Mouse (Mus musculus) macrophage (primary cell): ENCODE results near the gene Sart3. TPM values are rescaled to one million over a fixed set of nuclear protein-coding genes. Genes with fewer than 3 reads are reported as not detected.
"Not testable (repeated sequence)": the region's sequence is repeated elsewhere in the genome, so short reads cannot be mapped to it uniquely, and the experiment has no call there.

Experiments
- H3K27ac ChIP-seq: fragments of 350-480 bp; formaldehyde crosslinking; 2 replicates; pipeline ENCODE4 v1.9.0; 2021
- H3K36me3 ChIP-seq: fragments of 350-480 bp; formaldehyde crosslinking; 2 replicates; pipeline ENCODE4 v1.9.0; 2021; ENCODE audit errors: inconsistent target
- H3K4me3 ChIP-seq: fragments of 350-480 bp; formaldehyde crosslinking; 2 replicates; pipeline ENCODE4 v1.9.0; 2021; ENCODE audit errors: inconsistent target
- H3K79me2 ChIP-seq: fragments of 350-480 bp; formaldehyde crosslinking; 2 replicates; pipeline ENCODE4 v1.9.0; 2021; ENCODE audit errors: inconsistent target
- WGBS: methylation state at CpG from one replicate; pipeline ENCODE4 v1.1.7; 2026; ENCODE audit warnings: inconsistent platforms; ENCODE audit not compliant: missing documents; 5-methylcytosine and 5-hydroxymethylcytosine counted together
- polyA plus RNA-seq: library from polyadenylated mRNA; stranded (reverse); fragments of 250-400 nt; gene quantifications from 3 replicates; pipeline ENCODE4 v1.2.4, GENCODE M21; 2018; ENCODE audit warnings: inconsistent platforms

Gene Sart3
- polyA plus RNA-seq, 1 experiment from 2014 or later: 19.3 TPM

DNA sequence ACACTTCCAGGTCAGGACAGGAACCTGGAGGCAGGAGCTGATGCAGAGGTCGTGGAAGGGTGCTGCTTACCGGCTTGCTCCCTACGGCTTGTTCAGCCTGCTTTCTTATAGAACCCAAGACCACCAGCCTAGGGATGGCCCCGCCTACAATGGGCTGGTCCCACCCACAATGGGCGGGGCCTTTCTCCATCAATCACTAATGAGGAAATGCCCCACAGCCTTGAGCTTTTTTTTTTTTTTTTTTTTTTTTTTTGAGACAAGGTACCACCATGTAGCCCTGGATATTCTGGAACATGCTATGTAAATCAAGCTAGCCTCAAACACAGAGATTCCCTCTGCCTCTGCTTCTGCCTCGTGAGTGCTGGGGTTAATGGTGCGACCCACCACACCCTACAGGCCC lies 9.6 kb upstream of the Sart3 start:
- Histone ChIP-seq H3K4me3 (no peak overlapping the region), H3K36me3 (no peaks in the 10 kb centered on the region), H3K27ac (no peak overlapping the region), H3K79me2 (no peaks in the 10 kb centered on the region)
- 81% methylated on average over 7 of the region's 7 CpGs for WGBS

DNA sequence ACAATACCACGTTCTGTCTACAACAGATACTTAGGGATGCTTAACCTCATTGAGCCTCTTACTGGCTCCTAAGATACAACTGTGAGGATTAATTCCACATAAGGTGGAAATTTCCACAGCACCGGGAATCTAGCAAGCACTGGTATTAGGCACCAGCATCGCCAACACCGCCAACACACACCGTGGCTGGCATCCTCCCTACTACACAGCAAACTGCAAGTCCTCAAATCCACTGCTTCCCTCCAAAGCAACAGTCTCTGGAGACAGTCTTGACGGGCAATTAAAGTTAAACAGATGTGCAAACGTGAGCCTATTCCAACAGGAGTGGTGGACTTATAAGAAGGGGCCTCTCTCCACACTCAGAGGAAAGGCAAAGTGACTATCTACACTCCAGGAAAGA lies 8.9 kb upstream of the Sart3 start:
- WGBS: 93% methylated on average over 7 of the region's 7 CpGs
- H3K79me2 ChIP-seq: no peaks in the 10 kb centered on the region
- no peak overlapping the region for H3K4me3 ChIP-seq
- H3K36me3 ChIP-seq: no peaks in the 10 kb centered on the region
- H3K27ac ChIP-seq: no peak overlapping the region

GRCm38 (mm10) chr5:113780763-113781162 lies 8.5 kb upstream of the Sart3 start:
- Histone ChIP-seq H3K36me3 (peaks cover 2% of the 10 kb centered on the region; the same call in 1 of the 2 replicates), H3K4me3 (no peak overlapping the region), H3K27ac (no peak overlapping the region), H3K79me2 (no peaks in the 10 kb centered on the region)
- WGBS: 95% methylated on average over 5 of the region's 5 CpGs

- H3K36me3 ChIP-seq: peaks cover 7% of the 10 kb centered on the region; the same call in 1 of the 2 replicates
- 93% methylated on average over 3 of the region's 3 CpGs for WGBS
- H3K79me2 ChIP-seq: no peaks in the 10 kb centered on the region
- H3K4me3 ChIP-seq: no peak overlapping the region
- H3K27ac ChIP-seq: no peak overlapping the region
Observed at GRCm38 (mm10) chr5:113780082-113780752, 7.9 kb upstream of the Sart3 start.

DNA sequence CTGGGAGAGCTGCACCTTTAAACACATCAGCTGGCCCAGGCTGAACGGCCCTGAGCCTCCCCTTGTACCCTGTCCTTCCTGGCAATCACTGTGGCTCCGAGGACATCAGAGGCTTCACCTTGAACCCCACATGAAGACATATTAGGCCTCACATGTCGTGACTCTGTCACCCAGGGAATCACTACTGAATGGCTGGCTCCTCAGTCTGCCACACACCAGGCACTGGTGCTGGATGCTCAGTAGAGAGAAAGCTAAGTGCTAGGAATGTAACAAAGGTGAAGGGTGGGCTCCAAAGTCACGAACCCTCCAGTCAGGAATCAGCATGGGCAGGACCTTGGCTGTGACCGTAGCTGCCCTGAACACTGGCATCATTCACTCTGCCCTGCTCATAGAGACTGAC lies 7.3 kb upstream of the Sart3 start:
- peaks cover 14% of the 10 kb centered on the region; the same call in 1 of the 2 replicates for H3K36me3 ChIP-seq
- no peak overlapping the region for H3K27ac ChIP-seq
- no peaks in the 10 kb centered on the region; the same call in 1 of the 2 replicates for H3K79me2 ChIP-seq
- no peak overlapping the region for H3K4me3 ChIP-seq
- 93% methylated on average over 5 of the region's 5 CpGs for WGBS

DNA sequence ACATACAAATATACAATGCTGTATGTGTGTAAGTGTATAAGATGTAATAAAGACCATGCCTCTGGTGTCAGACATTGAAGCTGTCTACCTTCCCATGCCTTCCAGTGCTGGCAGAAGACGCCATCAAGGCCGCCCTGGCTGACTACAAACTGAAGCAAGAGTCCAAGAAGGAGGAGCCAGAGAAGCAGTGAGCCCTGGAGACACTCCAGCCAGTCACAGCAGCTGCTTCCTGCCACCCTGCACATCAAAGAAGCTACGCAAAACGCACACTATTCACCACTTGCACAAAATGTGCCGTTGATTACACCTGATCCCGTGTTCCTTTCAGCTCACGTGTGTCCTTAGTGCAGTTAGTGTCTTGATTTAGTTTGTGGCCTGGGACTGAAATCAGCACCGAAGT lies 5.4 kb upstream of the Sart3 start:
- H3K36me3 ChIP-seq: peaks cover 15% of the 10 kb centered on the region; the same call in 1 of the 2 replicates
- not testable (repeated sequence) for H3K4me3 ChIP-seq, H3K27ac ChIP-seq, H3K79me2 ChIP-seq
- WGBS: 81% methylated on average over 7 of the region's 8 CpGs

- Histone ChIP-seq H3K27ac (peak overlapping the region; percentile 90), H3K36me3 (peaks cover 15% of the 10 kb centered on the region; the same call in 1 of the 2 replicates), H3K4me3 (no peak overlapping the region), H3K79me2 (peaks cover 5% of the 10 kb centered on the region)
- WGBS: 2% methylated on average over 8 of the region's 8 CpGs
Observed at GRCm38 (mm10) chr5:113776896-113777226, 4.6 kb upstream of the Sart3 start.

- peak overlapping the region; percentile 90 for H3K27ac ChIP-seq
- H3K79me2 ChIP-seq: peaks cover 5% of the 10 kb centered on the region
- WGBS: 4% methylated on average over 15 of the region's 15 CpGs
- H3K4me3 ChIP-seq: no peak overlapping the region
- peaks cover 15% of the 10 kb centered on the region; the same call in 1 of the 2 replicates for H3K36me3 ChIP-seq
Observed at GRCm38 (mm10) chr5:113776128-113776895, 4.0 kb upstream of the Sart3 start.

- H3K27ac ChIP-seq: peak overlapping the region; percentile 90
- H3K79me2 ChIP-seq: peaks cover 11% of the 10 kb centered on the region
- WGBS: 78% methylated on average over 10 of the region's 10 CpGs
- peaks cover 15% of the 10 kb centered on the region; the same call in 1 of the 2 replicates for H3K36me3 ChIP-seq
- no peak overlapping the region for H3K4me3 ChIP-seq
Observed at GRCm38 (mm10) chr5:113775585-113775984, 3.3 kb upstream of the Sart3 start.

DNA sequence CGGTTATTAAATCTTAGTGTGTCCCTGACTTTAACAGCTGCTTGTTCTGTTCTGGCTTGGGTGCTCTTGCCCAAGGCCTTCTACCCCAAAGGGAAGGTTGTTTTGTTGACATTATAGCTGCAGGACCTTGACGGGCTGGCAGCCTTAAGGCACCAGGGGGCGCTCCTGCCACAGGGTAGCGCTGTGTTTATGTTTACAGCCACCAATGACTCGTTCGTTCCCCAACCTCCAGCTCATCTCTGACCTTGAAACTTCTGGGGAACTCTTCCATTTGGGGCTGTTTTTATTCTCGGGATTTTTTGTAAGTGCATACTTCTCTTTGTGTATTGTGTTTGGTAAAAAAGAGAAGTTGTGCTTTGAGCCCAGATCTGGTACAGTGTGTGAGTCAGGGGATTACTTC lies 1.4 kb upstream of the Sart3 start:
- Histone ChIP-seq H3K4me3 (peak overlapping the region; percentile 75), H3K79me2 (peaks cover 31% of the 10 kb centered on the region), H3K27ac (peak overlapping the region; percentile 38), H3K36me3 (peaks cover 15% of the 10 kb centered on the region; the same call in 1 of the 2 replicates)
- 1% methylated on average over 7 of the region's 7 CpGs for WGBS

- peaks cover 37% of the 10 kb centered on the region for H3K79me2 ChIP-seq
- peak overlapping the region; percentile 75 for H3K4me3 ChIP-seq
- peaks cover 15% of the 10 kb centered on the region; the same call in 1 of the 2 replicates for H3K36me3 ChIP-seq
- WGBS: under 1% methylated on average over 36 of the region's 38 CpGs
- peak overlapping the region; percentile 38; the same call in 1 of the 2 replicates for H3K27ac ChIP-seq
Observed at GRCm38 (mm10) chr5:113772905-113773519, 702 bp upstream of the Sart3 start.

DNA sequence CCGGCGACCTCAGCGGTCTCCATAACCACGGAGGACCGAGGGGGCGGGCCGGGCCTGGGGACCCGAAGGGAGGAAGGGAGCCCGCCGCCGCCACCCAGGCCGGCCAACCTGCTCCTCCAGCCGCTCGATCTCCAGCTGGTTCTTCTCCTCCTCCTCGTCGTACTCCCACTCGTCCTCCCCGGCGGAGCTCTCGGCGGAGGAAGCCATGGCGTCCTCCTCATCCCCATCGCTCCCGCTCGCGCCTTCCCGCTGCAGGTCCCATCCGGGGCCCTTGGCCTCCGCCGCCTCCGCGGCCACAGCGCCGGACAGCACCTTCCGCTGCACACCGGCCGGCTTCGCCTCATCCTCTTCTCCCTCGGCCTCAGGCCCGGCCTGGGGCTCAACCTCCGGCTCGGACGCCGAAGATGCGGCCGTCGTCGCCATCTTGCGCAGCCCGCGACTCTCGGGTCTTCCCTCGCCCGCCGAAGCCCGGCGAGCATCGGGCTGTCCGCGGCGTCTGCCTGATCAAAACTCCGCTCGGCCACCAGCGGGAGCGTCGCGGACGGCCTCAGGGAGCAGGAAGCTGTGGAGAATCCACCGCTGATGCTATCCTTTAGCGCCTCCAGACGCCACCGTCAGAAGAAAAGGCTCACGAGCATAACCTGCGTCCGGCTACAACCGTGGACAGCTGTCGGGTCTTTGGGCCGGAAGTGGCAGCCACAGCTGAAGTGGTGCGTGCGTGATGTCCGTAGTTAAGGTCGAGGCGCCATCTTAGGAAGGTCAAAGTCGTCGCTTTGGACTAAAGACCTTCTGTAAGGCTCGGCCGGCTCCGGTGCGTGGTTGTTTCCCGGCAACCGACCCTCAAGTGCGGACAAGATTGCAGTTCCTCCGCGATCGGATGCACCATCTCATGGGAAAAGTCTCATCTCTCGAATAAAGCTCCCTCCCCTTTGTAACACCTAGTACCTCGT lies 822 bp downstream of the Sart3 start:
- Histone ChIP-seq H3K4me3 (peak overlapping the region; percentile 65), H3K36me3 (peaks cover 19% of the 10 kb centered on the region; the same call in 1 of the 2 replicates), H3K79me2 (peaks cover 52% of the 10 kb centered on the region), H3K27ac (peak overlapping the region; percentile 92)
- WGBS: under 1% methylated on average over 66 of the region's 97 CpGs

GRCm38 (mm10) chr5:113768806-113769205 lies 3.5 kb downstream of the Sart3 start:
- Histone ChIP-seq H3K79me2 (peaks cover 79% of the 10 kb centered on the region), H3K27ac (no peak overlapping the region), H3K36me3 (peaks cover 4% of the 10 kb centered on the region; the same call in 1 of the 2 replicates), H3K4me3 (no peak overlapping the region)
- WGBS: 95% methylated on average over 8 of the region's 8 CpGs
